Mouse (Mus musculus): ENCODE results near the gene C130032M10Rik. TPM values are rescaled to one million over a fixed set of nuclear protein-coding genes. Genes with fewer than 3 reads are reported as not detected.

C130032M10Rik gene
- polyA plus RNA-seq, 1 experiment from 2014 or later: 0.33 TPM

DNA sequence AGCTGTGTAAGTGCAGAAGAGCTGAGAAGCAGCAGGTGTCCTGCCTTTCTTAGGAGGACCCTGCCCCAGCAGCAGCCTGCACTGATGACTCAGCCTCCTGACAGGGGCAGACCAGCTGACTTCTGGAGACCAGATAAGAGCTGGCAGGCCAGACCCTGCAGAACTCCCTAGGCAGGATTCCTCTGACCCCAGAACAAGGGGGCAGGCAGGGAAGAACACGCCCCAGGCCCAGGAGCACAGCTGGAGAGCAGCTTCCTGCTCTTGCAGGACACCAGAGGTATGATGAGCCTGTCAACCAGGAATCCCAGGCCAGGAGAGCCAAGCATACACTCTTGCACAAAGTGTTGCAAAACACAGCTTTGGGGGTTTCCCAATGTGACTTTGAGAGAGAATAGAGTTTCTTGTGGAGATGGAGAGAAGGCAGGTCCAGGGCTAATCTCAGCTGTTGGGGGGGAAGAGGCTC, 25.8 kb downstream of the C130032M10Rik start:
- ATAC-seq: peak; percentile 69

GRCm38 (mm10) chr9:114543882-114544753, 28.6 kb downstream of the C130032M10Rik start:
- Histone ChIP-seq H3K27ac (ENCODE audit: low read length) (no peak overlapping the region), H3K27me3 (replicated peaks; ENCODE audit: insufficient read depth, low read length) (no peaks in the 10 kb centered on the region), H3K36me3 (ENCODE audit: insufficient read depth, low read length) (no peaks in the 10 kb centered on the region), H3K9me3 (ENCODE audit: low read length) (no peaks in the 10 kb centered on the region), H3K4me3 (ENCODE audit: low read depth, low read length) (no peak overlapping the region), H3K4me2 (replicated peaks; ENCODE audit: low read depth, low read length) (no peak overlapping the region), H3K9ac (replicated peaks; ENCODE audit: low read depth) (no peak overlapping the region), H3K4me1 (ENCODE audit: insufficient read depth, low read depth, low read length) (peaks cover 4% of the 10 kb centered on the region; the same call in 1 of the 2 replicates)
- no peak for DNase-seq (ENCODE audit: low spot score)
- no peak for ATAC-seq
- WGBS: 44% methylated on average over 15 of the region's 17 CpGs
- no peak for TF ChIP-seq CTCF (IDR thresholded peaks at IDR 0.05)
- TF ChIP-seq EP300 (IDR thresholded peaks at IDR 0.05): no peak

More for the DNA sequence above, 25.8 kb downstream of the C130032M10Rik start:
- Histone ChIP-seq H3K27me3 (replicated peaks; ENCODE audit: insufficient read depth, low read length) (no peaks in the 10 kb centered on the region), H3K4me2 (replicated peaks; ENCODE audit: low read depth, low read length) (no peak overlapping the region), H3K9me3 (ENCODE audit: low read length) (no peaks in the 10 kb centered on the region), H3K27ac (ENCODE audit: low read length) (peak overlapping the region; percentile 33; the same call in 1 of the 2 replicates), H3K9ac (replicated peaks; ENCODE audit: low read depth) (no peak overlapping the region), H3K4me1 (ENCODE audit: insufficient read depth, low read depth, low read length) (peaks cover 4% of the 10 kb centered on the region; the same call in 1 of the 2 replicates), H3K36me3 (ENCODE audit: insufficient read depth, low read length) (no peaks in the 10 kb centered on the region), H3K4me3 (ENCODE audit: low read depth, low read length) (no peak overlapping the region)
- WGBS: 38% methylated on average over 1 of the region's 1 CpGs
- TF ChIP-seq CTCF (IDR thresholded peaks at IDR 0.05) (no peak), EP300 (IDR thresholded peaks at IDR 0.05) (peak; percentile 33; the same call in 1 of the 2 replicates)
- DNase-seq (ENCODE audit: low spot score): peak; percentile 76

- TF ChIP-seq EP300 (IDR thresholded peaks at IDR 0.05): no peak
- TF ChIP-seq CTCF (IDR thresholded peaks at IDR 0.05): no peak
- 32% methylated on average over 9 of the region's 9 CpGs for WGBS
These were observed 29.4 kb downstream of the C130032M10Rik start for GRCm38 (mm10) chr9:114544754-114545393.

DNA sequence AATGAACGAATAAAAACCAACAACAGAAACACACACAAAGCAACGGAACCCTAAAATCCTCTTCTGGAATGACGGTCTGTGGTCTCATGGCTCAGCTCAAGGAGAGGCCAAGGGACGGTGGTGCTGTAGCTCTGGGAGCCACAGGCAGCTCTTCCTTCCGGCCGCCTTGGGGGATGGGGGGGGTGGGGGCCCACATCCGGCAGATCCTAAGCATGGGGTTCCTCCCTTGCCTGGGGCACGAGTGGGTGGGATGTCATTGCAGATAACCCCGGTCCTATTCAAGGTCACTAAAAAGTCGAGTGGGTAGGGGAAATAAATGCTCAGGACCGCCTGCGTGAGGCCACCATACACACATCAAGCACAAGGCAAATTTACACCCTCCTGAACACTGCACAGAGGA, 31.3 kb downstream of the C130032M10Rik start:
- Histone ChIP-seq H3K27me3 (replicated peaks; ENCODE audit: insufficient read depth, low read length) (no peaks in the 10 kb centered on the region), H3K36me3 (ENCODE audit: insufficient read depth, low read length) (no peaks in the 10 kb centered on the region), H3K4me2 (replicated peaks; ENCODE audit: low read depth, low read length) (no peak overlapping the region), H3K4me3 (ENCODE audit: low read depth, low read length) (no peak overlapping the region), H3K4me1 (ENCODE audit: insufficient read depth, low read depth, low read length) (peaks cover 4% of the 10 kb centered on the region; the same call in 1 of the 2 replicates), H3K9ac (replicated peaks; ENCODE audit: low read depth) (no peak overlapping the region), H3K9me3 (ENCODE audit: low read length) (no peaks in the 10 kb centered on the region), H3K27ac (ENCODE audit: low read length) (no peak overlapping the region)
- no peak for DNase-seq (ENCODE audit: low spot score)
- TF ChIP-seq CTCF (IDR thresholded peaks at IDR 0.05): no peak
- TF ChIP-seq EP300 (IDR thresholded peaks at IDR 0.05): no peak
- WGBS: 35% methylated on average over 12 of the region's 12 CpGs
- ATAC-seq: 0 out of 2 replicates have a peak, but pooled peaks have one; percentile 30

More at GRCm38 (mm10) chr9:114544754-114545393, 29.4 kb downstream of the C130032M10Rik start:
- no peak overlapping the region for H3K4me3 ChIP-seq (ENCODE audit: low read depth, low read length)
- no peaks in the 10 kb centered on the region for H3K36me3 ChIP-seq (ENCODE audit: insufficient read depth, low read length)
- no peak overlapping the region for H3K4me2 ChIP-seq (replicated peaks; ENCODE audit: low read depth, low read length)
- H3K27me3 ChIP-seq (replicated peaks; ENCODE audit: insufficient read depth, low read length): no peaks in the 10 kb centered on the region
- ATAC-seq (no peak), DNase-seq (ENCODE audit: low spot score) (peak; percentile 39)
- H3K4me1 ChIP-seq (ENCODE audit: insufficient read depth, low read depth, low read length): peaks cover 4% of the 10 kb centered on the region; the same call in 1 of the 2 replicates
- no peaks in the 10 kb centered on the region for H3K9me3 ChIP-seq (ENCODE audit: low read length)
- H3K27ac ChIP-seq (ENCODE audit: low read length): 0 out of 2 replicates have a peak overlapping the region, but pooled peaks have one; percentile 38
- H3K9ac ChIP-seq (replicated peaks; ENCODE audit: low read depth): no peak overlapping the region

- no peak for TF ChIP-seq EP300 (IDR thresholded peaks at IDR 0.05)
- no peak for TF ChIP-seq CTCF (IDR thresholded peaks at IDR 0.05)
- no peaks in the 10 kb centered on the region for H3K27me3 ChIP-seq (replicated peaks; ENCODE audit: insufficient read depth, low read length)
- no peak overlapping the region for H3K9ac ChIP-seq (replicated peaks; ENCODE audit: low read depth)
- no peak overlapping the region for H3K4me3 ChIP-seq (ENCODE audit: low read depth, low read length)
- H3K4me1 ChIP-seq (ENCODE audit: insufficient read depth, low read depth, low read length): peaks cover 4% of the 10 kb centered on the region; the same call in 1 of the 2 replicates
- peak; percentile 22; the same call in 1 of the 2 replicates for ATAC-seq
- H3K36me3 ChIP-seq (ENCODE audit: insufficient read depth, low read length): no peaks in the 10 kb centered on the region
- H3K4me2 ChIP-seq (replicated peaks; ENCODE audit: low read depth, low read length): no peak overlapping the region
- peak overlapping the region; percentile 51; the same call in 1 of the 2 replicates for H3K27ac ChIP-seq (ENCODE audit: low read length)
- 43% methylated on average over 6 of the region's 6 CpGs for WGBS
- peak; percentile 40 for DNase-seq (ENCODE audit: low spot score)
- H3K9me3 ChIP-seq (ENCODE audit: low read length): no peaks in the 10 kb centered on the region
These were observed 32.2 kb downstream of the C130032M10Rik start for GRCm38 (mm10) chr9:114547643-114548077.

DNA sequence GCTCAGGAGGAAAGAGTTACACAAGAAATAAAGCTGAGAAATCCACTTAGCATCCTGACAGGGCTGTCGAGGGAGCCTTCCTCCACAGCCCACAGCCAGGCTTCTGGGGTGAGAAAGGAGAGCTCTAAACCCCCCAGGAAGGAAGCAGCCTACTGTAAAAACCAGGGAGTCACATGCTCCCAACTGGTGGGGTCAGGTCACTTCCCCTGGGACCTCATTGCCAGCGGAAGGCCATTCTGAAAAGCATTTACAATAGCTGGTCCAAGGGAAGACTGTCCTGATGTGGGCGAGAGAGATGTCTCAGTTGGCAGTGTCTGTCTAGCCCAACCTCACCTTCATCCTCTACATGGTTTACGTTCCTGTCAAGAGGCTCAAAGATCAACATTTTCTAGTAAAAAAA, 33.0 kb downstream of the C130032M10Rik start:
- Histone ChIP-seq H3K27ac (ENCODE audit: low read length) (no peak overlapping the region), H3K9ac (replicated peaks; ENCODE audit: low read depth) (no peak overlapping the region), H3K27me3 (replicated peaks; ENCODE audit: insufficient read depth, low read length) (no peaks in the 10 kb centered on the region), H3K4me1 (ENCODE audit: insufficient read depth, low read depth, low read length) (peaks cover 4% of the 10 kb centered on the region; the same call in 1 of the 2 replicates), H3K4me3 (ENCODE audit: low read depth, low read length) (no peak overlapping the region), H3K36me3 (ENCODE audit: insufficient read depth, low read length) (no peaks in the 10 kb centered on the region), H3K9me3 (ENCODE audit: low read length) (no peaks in the 10 kb centered on the region), H3K4me2 (replicated peaks; ENCODE audit: low read depth, low read length) (no peak overlapping the region)
- DNase-seq (ENCODE audit: low spot score): no peak
- 38% methylated on average over 4 of the region's 4 CpGs for WGBS
- ATAC-seq: no peak
- no peak for TF ChIP-seq CTCF (IDR thresholded peaks at IDR 0.05)
- TF ChIP-seq EP300 (IDR thresholded peaks at IDR 0.05): no peak
